In the genomic region with DNA sequence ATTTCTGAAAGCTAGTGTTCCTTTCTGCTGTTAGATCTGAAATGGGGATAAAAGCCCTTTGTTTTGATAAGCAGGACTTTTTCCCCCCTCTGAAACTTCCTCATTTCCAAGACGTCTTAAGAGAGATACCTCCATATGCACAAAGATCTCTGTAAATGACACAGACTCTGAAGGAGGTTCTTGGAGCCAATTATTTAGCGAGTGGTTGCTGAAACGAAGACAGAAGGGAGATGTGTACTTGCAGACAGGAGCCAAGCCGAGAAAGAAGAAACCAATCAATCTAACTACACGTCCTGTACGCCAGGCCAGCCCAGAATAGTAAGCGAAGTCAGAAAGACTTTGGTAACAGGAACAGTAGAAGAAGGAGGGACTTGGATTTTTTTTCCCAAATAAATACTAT, we compare ENCODE assay signal across 18 mouse cellular contexts.
DNase-seq lines count a peak whose midpoint lies in the region; ATAC-seq and TF ChIP-seq lines count a peak whose summit lies in the region.
"Had no signal": no experiment of that assay in that cellular context is flagged by ENCODE, and none has a peak within 500 bp of the region (broad histone marks: within the 10 kb centered on the region; RNA-seq: fewer than 3 reads in every experiment).

No protein-coding gene starts in this region.

- no peak for TF ChIP-seq CTCF in left cerebral cortex, adult 2 months (IDR thresholded peaks at IDR 0.05)
- no peak for TF ChIP-seq CTCF in MEL (IDR thresholded peaks at IDR 0.05 in 2 of 3, conservative IDR thresholded peaks at IDR 0.05 in 1 of 3; ENCODE audit: control insufficient read depth in 1 of 3, insufficient read depth in 1 of 3, low read depth in 2 of 3, low read length in 3 of 3, poor library complexity in 1 of 3, severe bottlenecking in 1 of 3)

- no peak overlapping the region for H3K4me3 ChIP-seq in left cerebral cortex, adult 2 months
- H3K4me3 ChIP-seq in MEL (ENCODE audit: control insufficient read depth in 1 of 2, insufficient read depth in 1 of 2, low read depth in 2 of 2, low read length in 2 of 2), result no peak overlapping the region
- H3K4me3 ChIP-seq in forebrain, embryonic 16.5 days (replicated peaks; ENCODE audit: low read length), result no peak overlapping the region
- H3K4me3 ChIP-seq: limb, embryonic 15.5 days; liver, embryonic 15.5 days; myocyte had no signal

- peaks cover 0 to 5% of the 10 kb centered on the region in 2 experiments; a peak in 1 of 4 replicates for H3K4me1 ChIP-seq in MEL (ENCODE audit: control insufficient read depth in 1 of 2, insufficient read depth in 2 of 2, low read length in 2 of 2)
- peaks cover 72% of the 10 kb centered on the region for H3K4me1 ChIP-seq in forebrain, embryonic 16.5 days (replicated peaks; ENCODE audit: control insufficient read depth, insufficient read depth, low read length)

- no peak overlapping the region for H3K4me2 ChIP-seq in forebrain, embryonic 16.5 days (ENCODE audit: low read length)
- H3K4me2 ChIP-seq: limb, embryonic 15.5 days; liver, embryonic 15.5 days had no signal

- no peaks in the 10 kb centered on the region for H3K9me3 ChIP-seq in MEL (replicated peaks; ENCODE audit: insufficient read depth, low read length)
- H3K9me3 ChIP-seq in forebrain, embryonic 16.5 days (ENCODE audit: control insufficient read depth, low read length), result no peaks in the 10 kb centered on the region
- H3K9me3 ChIP-seq: limb, embryonic 15.5 days; liver, embryonic 15.5 days had no signal

- intact Hi-C loops in heart, postnatal 10 days (cut with DNase I), result no loop called here
- intact Hi-C loops in left cerebral cortex, adult 2 months (cut with DNase I), result loop anchor here (5.0 to 10.0 kb wide), 2 partner anchors 231 to 479 kb away; no protein-coding TSS in a partner anchor

- peaks cover 0 to 1% of the 10 kb centered on the region in 2 experiments; a peak in 1 of 4 replicates for H3K27me3 ChIP-seq in MEL (ENCODE audit: control insufficient read depth in 1 of 2, insufficient read depth in 2 of 2, low read length in 2 of 2)
- no peaks in the 10 kb centered on the region for H3K27me3 ChIP-seq in forebrain, embryonic 16.5 days (replicated peaks; ENCODE audit: control insufficient read depth, insufficient read depth, low read length)
- H3K27me3 ChIP-seq: limb, embryonic 15.5 days; liver, embryonic 15.5 days had no signal

- DNase-seq in heart, adult 11 months, result peak; percentile 30
- no peak for DNase-seq in heart, postnatal 10 days
- DNase-seq in left cerebral cortex, adult 2 months (ENCODE audit: extremely low spot score in 1 of 2, low spot score in 2 of 2), result no peak
- DNase-seq in left cerebral cortex, adult 11 months (ENCODE audit: low spot score), result no peak
- DNase-seq in MEL (ENCODE audit: low read depth, low spot score), result peak; percentile 31
- no peak for DNase-seq in thymus, postnatal 14 days
- DNase-seq in left cerebral cortex, adult 9 months (ENCODE audit: low spot score in 2 of 2), result no peak
- DNase-seq: B cell, adult 2 months; cerebellum, adult 2 months; heart, adult 18-20 months; heart, postnatal 4 days; kidney, adult 11 months; right cerebral cortex, postnatal 4 days had no signal

- TF ChIP-seq RAD21 in MEL (IDR thresholded peaks at IDR 0.05; ENCODE audit: low read depth, low read length), result no peak

- peaks cover 0 to 4% of the 10 kb centered on the region in 2 experiments; a peak in 1 of 4 replicates for H3K36me3 ChIP-seq in MEL (ENCODE audit: control insufficient read depth in 1 of 2, insufficient read depth in 2 of 2, low read length in 2 of 2)
- no peaks in the 10 kb centered on the region for H3K36me3 ChIP-seq in forebrain, embryonic 16.5 days (ENCODE audit: control insufficient read depth, insufficient read depth)
- H3K36me3 ChIP-seq: limb, embryonic 15.5 days; liver, embryonic 15.5 days had no signal

- no peak overlapping the region for H3K9ac ChIP-seq in MEL (ENCODE audit: control insufficient read depth, low read depth, low read length, poor library complexity, severe bottlenecking)
- no peak overlapping the region for H3K9ac ChIP-seq in forebrain, embryonic 16.5 days (replicated peaks; ENCODE audit: low read depth, low read length)
- H3K9ac ChIP-seq: limb, embryonic 15.5 days; liver, embryonic 15.5 days had no signal

- TF ChIP-seq POLR2A in MEL (IDR thresholded peaks at IDR 0.05; ENCODE audit: control insufficient read depth in 1 of 2, insufficient read depth in 1 of 2, low read depth in 1 of 2, low read length in 2 of 2, poor library complexity in 1 of 2), result no peak

- TF ChIP-seq EP300 in MEL (IDR thresholded peaks at IDR 0.05; ENCODE audit: low read depth in 1 of 2, low read length in 2 of 2), result peak in 1 of 2 experiments; percentile 30; a peak in 1 of 4 replicates

- no peak for ATAC-seq in forebrain, embryonic 16.5 days

- 46% methylated on average over 7 of the region's 7 CpGs for WGBS in forebrain, embryonic 16.5 days

- no peaks in the 10 kb centered on the region for H3K79me2 ChIP-seq in MEL (ENCODE audit: control insufficient read depth, insufficient read depth, low read length, poor library complexity)

- H3K27ac ChIP-seq in left cerebral cortex, adult 2 months, result peak overlapping the region; percentile 38
- no peak overlapping the region for H3K27ac ChIP-seq in MEL (ENCODE audit: control insufficient read depth, low read depth, low read length)
- H3K27ac ChIP-seq in forebrain, embryonic 16.5 days (ENCODE audit: low read length), result peak overlapping the region; percentile 80
- H3K27ac ChIP-seq: limb, embryonic 15.5 days; liver, embryonic 15.5 days; stomach, postnatal 0 days had no signal

TF ChIP-seq in MEL, 35 proteins besides CTCF, POLR2A, EP300 and RAD21:
- TF ChIP-seq MAZ (IDR thresholded peaks at IDR 0.05; ENCODE audit: low read depth, low read length) (no peak), GATA1 (IDR thresholded peaks at IDR 0.05; ENCODE audit: low read depth, low read length) (0 out of 2 replicates have a peak, but pooled peaks have one; percentile 22)
TF ChIP-seq in MEL: peak in this region for 1.

Comparison
In these comparisons a context has a peak if more than half of its experiments do, and no peak if none do; other contexts are left out.
1. DNase-seq: peak in heart, adult 11 months (single experiment) and MEL (single experiment); none in heart, postnatal 10 days (0 of 2), left cerebral cortex, adult 2 months (0 of 2), left cerebral cortex, adult 11 months (single experiment), thymus, postnatal 14 days (single experiment) and left cerebral cortex, adult 9 months (0 of 2).